Mouse (Mus musculus): Measurements from ENCODE around the gene Diras1.

DNA sequence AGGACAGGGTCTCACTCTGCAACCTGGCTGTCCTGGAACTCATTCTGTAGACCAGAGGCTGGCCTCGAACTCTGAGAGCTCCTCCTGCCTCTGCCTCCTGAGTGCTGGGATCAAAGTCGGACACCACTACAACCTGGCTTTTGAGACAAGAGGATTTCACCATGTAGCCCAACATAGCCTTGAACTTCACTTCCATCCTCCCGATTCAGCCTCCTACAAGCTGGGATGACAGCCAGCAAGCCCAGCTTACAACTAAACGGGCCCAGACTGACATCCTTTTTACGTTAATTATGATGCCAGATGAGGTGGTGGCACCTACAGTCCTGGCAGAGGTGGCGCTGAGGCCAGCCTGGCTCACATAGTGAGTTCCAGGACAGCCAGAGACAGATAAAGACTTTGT is 33.4 kb upstream of the Diras1 start:
- TF ChIP-seq CTCF (IDR thresholded peaks at IDR 0.05; ENCODE audit: extremely low read depth, insufficient read depth, low read length) (no peak), POLR2A (IDR thresholded peaks at IDR 0.05; ENCODE audit: extremely low read depth, insufficient read depth, low read length) (no peak)

Measured in cortical plate, adult 2 months (tissue).